Mouse (Mus musculus) common myeloid progenitor, adult 5-6 weeks (primary cell): ENCODE data around the gene Sprr2a1. TPM values are rescaled to one million over a fixed set of nuclear protein-coding genes. Genes with fewer than 3 reads are reported as not detected.

Experiments used
- total RNA-seq: library from RNA; stranded (forward); fragments of 200-1000, 187-1606 nt; gene quantifications from 2 replicates; pipeline ENCODE4 v1.2.3, GENCODE M21; 2017

Sprr2a1 gene
- total RNA-seq, 1 experiment from 2014 or later = not detected

Other genes starting within 250 kb of the Sprr2a1 start
- not detected in 2 replicates for gene Pglyrp3, start 201.2 kb upstream of the Sprr2a1 start, total RNA-seq
- gene Lor, start 132.7 kb upstream of the Sprr2a1 start, total RNA-seq = not detected in 2 replicates
- gene Prr9, start 91.9 kb upstream of the Sprr2a1 start, total RNA-seq = not detected in 2 replicates
- gene Lelp1, start 73.1 kb upstream of the Sprr2a1 start, total RNA-seq = not detected in 2 replicates
- not detected in 2 replicates for gene Sprr2a2, start 121 bp downstream of the Sprr2a1 start, total RNA-seq
- not detected in 2 replicates for gene Sprr2a3, start 69.6 kb downstream of the Sprr2a1 start, total RNA-seq
- gene Sprr2b, start 100.8 kb downstream of the Sprr2a1 start, total RNA-seq = not detected in 2 replicates
- not detected in 2 replicates for gene Sprr2d, start 123.3 kb downstream of the Sprr2a1 start, total RNA-seq
- gene Sprr2e, start 136.3 kb downstream of the Sprr2a1 start, total RNA-seq = not detected in 2 replicates
- not detected in 2 replicates for gene Sprr2f, start 149.4 kb downstream of the Sprr2a1 start, total RNA-seq
- not detected in 2 replicates for gene Sprr2h, start 169.9 kb downstream of the Sprr2a1 start, total RNA-seq
- gene Sprr2i, start 192.2 kb downstream of the Sprr2a1 start, total RNA-seq = not detected in 2 replicates
- gene Sprr2j-ps, start 202.3 kb downstream of the Sprr2a1 start, total RNA-seq = not detected in 2 replicates
- 3.0 and 5.6 TPM in 2 replicates for gene Gm9774, start 213.6 kb downstream of the Sprr2a1 start, total RNA-seq
- gene Sprr2k, start 216.8 kb downstream of the Sprr2a1 start, total RNA-seq = not detected in 2 replicates
- gene Sprr1b, start 223.0 kb downstream of the Sprr2a1 start, total RNA-seq = not detected in 2 replicates
- not detected in 2 replicates for gene Sprr3, start 242.9 kb downstream of the Sprr2a1 start, total RNA-seq